Mouse (Mus musculus) small intestine, adult 2 months (tissue): ENCODE measurements around the gene Cacna1d. TPM values are rescaled to one million over a fixed set of nuclear protein-coding genes. Genes with fewer than 3 reads are reported as not detected.

Experiments used
- H3K27ac ChIP-seq: fragments of 200-500 bp; 2 replicates; pipeline ENCODE4 v1.5.1; 2012; ENCODE audit warnings: low read depth, low read length, control low read depth, inconsistent platforms; ENCODE audit not compliant: insufficient read depth
- H3K27me3 ChIP-seq: fragments of 200-500 bp; 2 replicates; pipeline ENCODE4 v1.6.1; 2012; ENCODE audit warnings: mild to moderate bottlenecking, moderate library complexity, low read length, inconsistent platforms; ENCODE audit not compliant: control insufficient read depth, insufficient read depth
- H3K36me3 ChIP-seq: fragments of 200-500 bp; 2 replicates; pipeline ENCODE4 v1.6.1; 2012; ENCODE audit warnings: mild to moderate bottlenecking, low read length, control low read depth, inconsistent platforms; ENCODE audit not compliant: control insufficient read depth, insufficient read depth
- H3K4me1 ChIP-seq: fragments of 200-500 bp; 2 replicates; pipeline ENCODE4 v1.6.1; 2012; ENCODE audit warnings: low read length, inconsistent platforms, mixed read lengths; ENCODE audit not compliant: control insufficient read depth, insufficient read depth, insufficient read length
- H3K4me3 ChIP-seq: fragments of 200-500 bp; 2 replicates; pipeline ENCODE4 v1.5.1; 2012; ENCODE audit warnings: low read depth, mild to moderate bottlenecking, control low read depth, inconsistent platforms, low read length, moderate library complexity
- CTCF ChIP-seq: fragments of 200-500 bp; IDR thresholded peaks from 2 replicates; pipeline ENCODE4 v1.5.1; 2012; ENCODE audit warnings: low read depth, mild to moderate bottlenecking, control low read depth, inconsistent platforms, low read length, moderate library complexity, mixed read lengths; ENCODE audit not compliant: insufficient replicate concordance, insufficient read length; ENCODE audit errors: extremely low read depth
- POLR2A ChIP-seq: fragments of 200-500 bp; IDR thresholded peaks from 2 replicates; pipeline ENCODE4 v1.6.1; 2012; ENCODE audit warnings: low read depth, mild to moderate bottlenecking, control low read depth, inconsistent platforms, low read length, moderate library complexity
- WGBS: fragments of 180-500 bp; shearing (Covaris S2); methylation state at CpG from one replicate; pipeline ENCODE4 v1.1.7; 2018; 5-methylcytosine and 5-hydroxymethylcytosine counted together
- polyA plus RNA-seq: library from polyadenylated mRNA; depleted of rRNA; stranded (reverse); fragments of >200 nt; gene quantifications from 2 replicates; pipeline ENCODE4 v1.2.3, GENCODE M21; 2012

The Cacna1d gene
- polyA plus RNA-seq, 1 experiment = 2.3 TPM

DNA sequence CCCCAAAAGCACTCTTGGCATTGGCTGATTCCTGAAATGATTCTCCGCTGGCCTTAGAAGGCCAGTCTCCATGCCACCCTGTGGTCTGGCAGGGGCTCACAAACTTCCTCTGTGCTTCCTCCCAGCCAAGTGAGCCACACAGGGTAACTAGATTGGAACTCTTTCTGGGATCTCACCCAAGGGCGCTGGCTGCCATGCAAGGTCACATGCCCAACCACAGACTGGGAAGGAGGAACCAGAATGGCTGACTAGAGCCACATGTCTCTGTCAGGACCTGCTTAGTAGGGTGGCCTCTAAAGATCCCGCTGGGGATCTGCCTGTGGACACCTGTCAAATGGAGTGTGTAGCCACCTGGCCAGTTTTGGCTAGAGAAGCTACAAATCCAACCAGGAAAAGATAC is 273.1 kb downstream of the Cacna1d start:
- TF ChIP-seq CTCF = no peak
- no peak for TF ChIP-seq POLR2A
- no peaks in the 10 kb centered on the region for H3K27me3 ChIP-seq
- H3K4me3 ChIP-seq = no peak overlapping the region
- no peaks in the 10 kb centered on the region for H3K4me1 ChIP-seq
- H3K27ac ChIP-seq = no peak overlapping the region
- 82% methylated on average over 3 of the region's 3 CpGs for WGBS
- no peaks in the 10 kb centered on the region for H3K36me3 ChIP-seq

DNA sequence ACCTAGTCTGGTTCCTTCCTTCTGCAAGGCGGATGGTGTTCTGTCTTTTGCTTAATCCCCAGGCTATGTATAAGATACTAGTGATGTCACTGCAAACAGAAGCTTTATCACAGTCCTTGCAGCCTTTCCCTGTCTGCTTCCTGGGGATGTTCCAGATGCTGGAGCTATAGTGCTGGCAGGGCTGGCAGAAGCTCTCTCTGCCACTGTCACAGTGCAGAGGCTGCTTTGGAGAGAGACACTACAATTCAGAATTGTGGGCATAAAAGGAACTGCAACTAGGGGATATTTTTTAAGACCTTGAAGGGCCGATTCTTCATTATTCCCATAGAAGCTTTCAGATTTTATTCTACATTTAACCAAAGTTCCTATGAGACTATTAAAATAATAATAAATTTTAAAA is 274.1 kb downstream of the Cacna1d start:
- 62% methylated on average over 2 of the region's 2 CpGs for WGBS
- Histone ChIP-seq H3K4me1 (no peaks in the 10 kb centered on the region), H3K27ac (no peak overlapping the region), H3K36me3 (no peaks in the 10 kb centered on the region), H3K4me3 (no peak overlapping the region), H3K27me3 (no peaks in the 10 kb centered on the region)
- TF ChIP-seq CTCF = no peak
- TF ChIP-seq POLR2A = no peak

DNA sequence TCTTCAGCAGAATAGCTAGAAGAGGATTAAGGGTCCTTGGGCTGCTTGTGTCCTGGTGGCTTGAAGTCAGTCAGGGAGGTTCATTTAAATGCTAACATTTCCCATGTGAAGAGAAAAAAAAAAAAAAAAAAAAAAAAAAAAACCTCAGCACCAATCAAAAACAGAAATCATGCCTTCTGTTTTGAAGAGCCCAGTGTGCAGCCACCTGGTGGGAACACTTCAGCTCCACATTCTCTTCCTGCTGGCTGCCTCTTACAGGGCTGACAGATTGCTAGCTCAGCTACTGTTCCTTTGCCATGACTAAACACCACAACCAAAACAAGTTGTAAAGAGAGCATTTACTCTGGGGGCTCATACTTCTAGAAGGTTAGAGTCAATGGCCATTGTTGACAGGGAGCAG is 283.1 kb downstream of the Cacna1d start:
- no peak overlapping the region for H3K4me3 ChIP-seq
- no peaks in the 10 kb centered on the region for H3K36me3 ChIP-seq
- H3K4me1 ChIP-seq = peaks cover 3% of the 10 kb centered on the region; the same call in 1 of the 2 replicates
- TF ChIP-seq POLR2A (no peak), CTCF (no peak)
- no peaks in the 10 kb centered on the region for H3K27me3 ChIP-seq
- no peak overlapping the region for H3K27ac ChIP-seq

GRCm38 (mm10) chr14:30205821-30206220 is 285.4 kb downstream of the Cacna1d start:
- TF ChIP-seq CTCF (no peak), POLR2A (no peak)
- 40% methylated on average over 3 of the region's 3 CpGs for WGBS
- no peak overlapping the region for H3K4me3 ChIP-seq

GRCm38 (mm10) chr14:30204526-30204925 is 286.7 kb downstream of the Cacna1d start:
- 96% methylated on average over 1 of the region's 1 CpGs for WGBS
- Histone ChIP-seq H3K36me3 (no peaks in the 10 kb centered on the region), H3K4me1 (peaks cover 3% of the 10 kb centered on the region; the same call in 1 of the 2 replicates), H3K27me3 (no peaks in the 10 kb centered on the region), H3K4me3 (no peak overlapping the region), H3K27ac (no peak overlapping the region)
- TF ChIP-seq CTCF (no peak), POLR2A (no peak)

More at GRCm38 (mm10) chr14:30205821-30206220, 285.4 kb downstream of the Cacna1d start:
- Histone ChIP-seq H3K36me3 (no peaks in the 10 kb centered on the region), H3K27me3 (no peaks in the 10 kb centered on the region), H3K4me1 (peaks cover 3% of the 10 kb centered on the region; the same call in 1 of the 2 replicates), H3K27ac (no peak overlapping the region)

DNA sequence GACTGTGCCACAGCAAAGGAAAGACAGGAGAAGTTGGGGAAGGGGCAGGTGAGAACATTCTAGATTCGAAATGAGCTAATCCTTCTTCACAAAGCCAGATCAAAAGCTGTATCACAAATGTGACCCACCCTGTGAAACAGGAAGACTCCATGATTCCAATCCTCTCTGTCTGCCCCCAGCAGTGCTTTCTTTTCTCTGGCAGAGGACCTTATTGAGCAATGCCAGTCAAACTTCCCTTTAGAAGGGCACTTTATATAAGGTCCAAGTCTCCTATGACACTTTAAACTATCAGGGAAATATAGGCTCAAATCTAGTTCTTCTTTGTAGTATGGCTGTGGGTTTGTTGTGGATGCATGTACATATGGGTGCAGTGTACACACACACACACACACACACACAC is 290.9 kb downstream of the Cacna1d start:
- Histone ChIP-seq H3K4me3 (no peak overlapping the region), H3K36me3 (no peaks in the 10 kb centered on the region), H3K4me1 (no peaks in the 10 kb centered on the region), H3K27ac (no peak overlapping the region), H3K27me3 (no peaks in the 10 kb centered on the region)
- no peak for TF ChIP-seq POLR2A
- TF ChIP-seq CTCF = no peak
- 92% methylated on average over 1 of the region's 1 CpGs for WGBS

- no peaks in the 10 kb centered on the region for H3K4me1 ChIP-seq
- no peaks in the 10 kb centered on the region for H3K27me3 ChIP-seq
- TF ChIP-seq POLR2A = no peak
- TF ChIP-seq CTCF = no peak
- no peak overlapping the region for H3K4me3 ChIP-seq
- H3K27ac ChIP-seq = no peak overlapping the region
- 89% methylated on average over 3 of the region's 3 CpGs for WGBS
- no peaks in the 10 kb centered on the region for H3K36me3 ChIP-seq
Observed at GRCm38 (mm10) chr14:30198882-30199281, 292.4 kb downstream of the Cacna1d start.

GRCm38 (mm10) chr14:30198116-30198515 is 293.1 kb downstream of the Cacna1d start:
- Histone ChIP-seq H3K4me3 (no peak overlapping the region), H3K36me3 (no peaks in the 10 kb centered on the region), H3K27me3 (no peaks in the 10 kb centered on the region), H3K27ac (no peak overlapping the region), H3K4me1 (no peaks in the 10 kb centered on the region)
- TF ChIP-seq CTCF = no peak
- no peak for TF ChIP-seq POLR2A
- WGBS = 85% methylated on average over 4 of the region's 4 CpGs
